Mouse (Mus musculus) hindbrain, embryonic 11.5 days (tissue): ENCODE results near the gene Khsrp. TPM values are rescaled to one million over a fixed set of nuclear protein-coding genes. Genes with fewer than 3 reads are reported as not detected.

Experiments used
- ATAC-seq: fragments of 200-750 bp; cut with Nextera tagmentation; 2 replicates; pipeline ENCODE4 v1.8.0; 2017; ENCODE audit warnings: mild to moderate bottlenecking, moderate TSS enrichment, moderate library complexity; ENCODE audit not compliant: low FRiP score
- DNase-seq: peaks from one replicate; pipeline ENCODE4 v3.0.0-alpha.2; 2015; ENCODE audit warnings: low spot score
- H3K27ac ChIP-seq: fragments of 300-500 bp; sonication (generic); 2 replicates; pipeline ENCODE4 v1.5.1; 2014; ENCODE audit warnings: mild to moderate bottlenecking, low read depth, low read length
- H3K27me3 ChIP-seq: fragments of 300-500 bp; sonication (generic); 2 replicates; pipeline ENCODE4 v1.6.1; 2014; ENCODE audit warnings: mild to moderate bottlenecking, low read length, moderate library complexity, mixed read lengths; ENCODE audit not compliant: control insufficient read depth, insufficient read depth
- H3K36me3 ChIP-seq: fragments of 300-500 bp; sonication (generic); 2 replicates; pipeline ENCODE4 v1.6.1; 2014; ENCODE audit warnings: mild to moderate bottlenecking, low read length, moderate library complexity, mixed read lengths; ENCODE audit not compliant: control insufficient read depth, insufficient read depth
- H3K4me1 ChIP-seq: fragments of 300-500 bp; sonication (generic); replicated peaks from 2 replicates; pipeline ENCODE4 v1.6.1; 2014; ENCODE audit warnings: low read length, mixed read lengths; ENCODE audit not compliant: control insufficient read depth, insufficient read depth
- H3K4me2 ChIP-seq: fragments of 300-500 bp; sonication (generic); replicated peaks from 2 replicates; pipeline ENCODE4 v1.6.1; 2014; ENCODE audit warnings: mild to moderate bottlenecking, low read depth, low read length
- H3K4me3 ChIP-seq: fragments of 300-500 bp; sonication (generic); 2 replicates; pipeline ENCODE4 v1.5.1; 2014; ENCODE audit warnings: low read depth, low read length
- H3K9ac ChIP-seq: fragments of 300-500 bp; sonication (generic); 2 replicates; pipeline ENCODE4 v1.6.1; 2014; ENCODE audit warnings: low read depth, low read length
- H3K9me3 ChIP-seq: fragments of 300-500 bp; sonication (generic); 2 replicates; pipeline ENCODE4 v1.6.1; 2016; ENCODE audit warnings: low read length; ENCODE audit not compliant: control insufficient read depth
- WGBS: fragments of 180-500 bp; shearing (Covaris S2); extraction: QIAGEN DNeasy Blood & Tissue Kit; methylation state at CpG from one replicate; pipeline ENCODE4 v1.1.7; 2014; 5-methylcytosine and 5-hydroxymethylcytosine counted together
- polyA plus RNA-seq: library from polyadenylated mRNA; unstranded; fragments of >200 nt; fragmentation: Nextera tagmentation; extraction: Ambion mirVana; gene quantifications from 2 replicates; pipeline ENCODE4 v1.2.1, GENCODE M21; 2014

Gene Khsrp
- polyA plus RNA-seq, 1 experiment from 2014 or later, result 42.7 TPM

DNA sequence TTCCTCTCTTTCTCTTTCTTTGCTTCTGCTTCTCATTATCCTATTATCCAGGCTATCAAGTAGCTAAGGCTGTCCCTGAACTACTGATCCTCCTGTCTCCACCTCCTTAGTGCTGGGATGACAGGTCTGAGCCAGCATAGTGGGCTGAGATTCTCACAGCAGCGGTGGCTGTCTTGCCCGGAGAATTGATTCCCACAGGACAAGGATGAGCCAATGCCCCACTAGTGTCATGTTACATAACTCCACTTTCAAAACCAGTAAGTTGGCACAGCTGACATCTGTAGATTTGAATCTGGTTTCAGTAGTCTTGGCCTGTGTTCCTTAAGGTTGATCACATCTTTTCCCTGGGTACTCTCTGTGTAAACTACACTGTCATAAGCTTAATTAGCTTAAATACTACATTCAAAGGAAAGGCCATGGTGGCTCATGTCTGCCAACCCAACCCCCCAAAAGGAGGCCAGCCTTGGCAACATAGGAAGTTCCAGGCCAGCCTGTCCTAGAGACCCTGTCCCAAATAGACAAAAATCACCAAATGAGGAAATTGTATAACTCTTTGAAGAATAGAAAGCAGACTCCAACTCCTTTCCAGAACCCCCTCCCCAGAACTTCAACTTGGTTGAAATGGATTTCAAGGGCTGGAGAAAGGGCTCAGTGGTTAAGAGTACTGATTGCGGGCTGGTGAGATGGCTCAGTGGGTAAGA lies 45.1 kb downstream of the Khsrp start:
- no peak overlapping the region for H3K27ac ChIP-seq
- no peak overlapping the region for H3K4me2 ChIP-seq
- no peaks in the 10 kb centered on the region for H3K36me3 ChIP-seq
- H3K4me3 ChIP-seq, result no peak overlapping the region
- WGBS, result 90% methylated on average over 3 of the region's 3 CpGs
- H3K27me3 ChIP-seq, result no peaks in the 10 kb centered on the region; the same call in 1 of the 2 replicates
- H3K9me3 ChIP-seq, result no peaks in the 10 kb centered on the region
- no peak overlapping the region for H3K9ac ChIP-seq
- DNase-seq, result no peak
- no peak for ATAC-seq
- peaks cover 5% of the 10 kb centered on the region; the same call in 1 of the 2 replicates for H3K4me1 ChIP-seq

- DNase-seq (no peak), ATAC-seq (no peak)
- Histone ChIP-seq H3K4me3 (no peak overlapping the region), H3K36me3 (no peaks in the 10 kb centered on the region), H3K27me3 (no peaks in the 10 kb centered on the region), H3K9ac (no peak overlapping the region), H3K27ac (no peak overlapping the region), H3K9me3 (no peaks in the 10 kb centered on the region), H3K4me2 (no peak overlapping the region), H3K4me1 (no peaks in the 10 kb centered on the region)
- 75% methylated on average over 3 of the region's 3 CpGs for WGBS
These were observed 45.7 kb downstream of the Khsrp start for GRCm38 (mm10) chr17:56985656-56986055.

GRCm38 (mm10) chr17:56984886-56985285 lies 46.4 kb downstream of the Khsrp start:
- H3K4me2 ChIP-seq, result no peak overlapping the region
- ATAC-seq (no peak), DNase-seq (no peak)
- no peaks in the 10 kb centered on the region for H3K27me3 ChIP-seq
- no peak overlapping the region for H3K27ac ChIP-seq
- H3K9me3 ChIP-seq, result no peaks in the 10 kb centered on the region
- no peak overlapping the region for H3K4me3 ChIP-seq
- 82% methylated on average over 9 of the region's 9 CpGs for WGBS
- no peaks in the 10 kb centered on the region for H3K36me3 ChIP-seq
- H3K9ac ChIP-seq, result no peak overlapping the region
- H3K4me1 ChIP-seq, result no peaks in the 10 kb centered on the region

DNA sequence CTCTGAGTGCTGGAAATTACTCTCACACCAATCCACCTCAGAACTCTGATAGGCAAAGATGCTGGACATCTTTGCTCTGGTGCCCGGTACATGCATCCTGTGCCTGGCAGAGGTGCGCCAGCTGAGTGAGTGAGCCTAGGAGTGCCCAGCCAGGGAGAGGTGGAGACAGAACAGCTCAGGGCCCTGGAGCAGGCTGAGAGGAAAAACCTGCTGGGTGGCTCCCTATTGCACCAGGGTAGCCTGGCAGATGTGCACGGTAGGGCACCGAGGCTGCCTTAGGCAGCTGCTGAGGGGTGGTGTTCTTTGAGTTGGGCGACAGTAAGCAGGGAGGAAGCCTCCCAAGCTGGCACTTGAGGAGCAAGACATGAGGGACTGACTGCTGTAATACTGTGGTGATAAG lies 49.3 kb downstream of the Khsrp start, which contains the start of gene Acer1:
Acer1 (minus strand) TSS at position 114 of the 400 bp plus-strand sequence.
- H3K27ac ChIP-seq, result no peak within 1 kb of the TSS
- H3K9me3 ChIP-seq, result no peaks in the 10 kb centered on the region
- WGBS, result 78% methylated on average over 5 of the region's 5 CpGs
- no peaks in the 10 kb centered on the region for H3K36me3 ChIP-seq
- DNase-seq, result no peak
- ATAC-seq, result no peak
- H3K4me3 ChIP-seq, result no peak within 1 kb of the TSS
- H3K27me3 ChIP-seq, result no peaks in the 10 kb centered on the region
- H3K9ac ChIP-seq, result no peak within 1 kb of the TSS
- no peak within 1 kb of the TSS for H3K4me2 ChIP-seq
- H3K4me1 ChIP-seq, result no peaks in the 10 kb centered on the region

GRCm38 (mm10) chr17:56981049-56981448 lies 50.3 kb downstream of the Khsrp start:
- H3K27me3 ChIP-seq, result no peaks in the 10 kb centered on the region
- H3K27ac ChIP-seq, result no peak overlapping the region
- no peak overlapping the region for H3K4me2 ChIP-seq
- ATAC-seq, result no peak
- H3K9me3 ChIP-seq, result no peaks in the 10 kb centered on the region
- H3K4me3 ChIP-seq, result no peak overlapping the region
- no peak overlapping the region for H3K9ac ChIP-seq
- no peak for DNase-seq
- H3K4me1 ChIP-seq, result no peaks in the 10 kb centered on the region
- H3K36me3 ChIP-seq, result no peaks in the 10 kb centered on the region
- 84% methylated on average over 7 of the region's 7 CpGs for WGBS

GRCm38 (mm10) chr17:56979524-56979923 lies 51.8 kb downstream of the Khsrp start:
- Histone ChIP-seq H3K27me3 (no peaks in the 10 kb centered on the region), H3K4me3 (no peak overlapping the region), H3K4me2 (no peak overlapping the region), H3K36me3 (no peaks in the 10 kb centered on the region), H3K9me3 (no peaks in the 10 kb centered on the region), H3K9ac (no peak overlapping the region), H3K27ac (no peak overlapping the region), H3K4me1 (no peaks in the 10 kb centered on the region)
- WGBS, result 39% methylated on average over 7 of the region's 8 CpGs
- no peak for DNase-seq
- ATAC-seq, result no peak

- 77% methylated on average over 8 of the region's 8 CpGs for WGBS
- DNase-seq (no peak), ATAC-seq (no peak)
These were observed 54.6 kb downstream of the Khsrp start for GRCm38 (mm10) chr17:56976531-56977390.

GRCm38 (mm10) chr17:56975391-56975790 lies 55.9 kb downstream of the Khsrp start:
- Histone ChIP-seq H3K4me2 (no peak overlapping the region), H3K4me3 (no peak overlapping the region), H3K36me3 (no peaks in the 10 kb centered on the region), H3K27me3 (no peaks in the 10 kb centered on the region), H3K27ac (no peak overlapping the region), H3K9ac (no peak overlapping the region), H3K4me1 (no peaks in the 10 kb centered on the region), H3K9me3 (no peaks in the 10 kb centered on the region)
- no peak for DNase-seq
- 74% methylated on average over 3 of the region's 3 CpGs for WGBS
- ATAC-seq, result no peak

More at GRCm38 (mm10) chr17:56976531-56977390, 54.6 kb downstream of the Khsrp start:
- Histone ChIP-seq H3K9me3 (no peaks in the 10 kb centered on the region), H3K27me3 (no peaks in the 10 kb centered on the region), H3K4me3 (no peak overlapping the region), H3K9ac (no peak overlapping the region), H3K4me2 (no peak overlapping the region), H3K27ac (no peak overlapping the region), H3K4me1 (no peaks in the 10 kb centered on the region), H3K36me3 (no peaks in the 10 kb centered on the region)
